Comparison of ENCODE assay signal across 8 mouse cellular contexts in the genomic region with DNA sequence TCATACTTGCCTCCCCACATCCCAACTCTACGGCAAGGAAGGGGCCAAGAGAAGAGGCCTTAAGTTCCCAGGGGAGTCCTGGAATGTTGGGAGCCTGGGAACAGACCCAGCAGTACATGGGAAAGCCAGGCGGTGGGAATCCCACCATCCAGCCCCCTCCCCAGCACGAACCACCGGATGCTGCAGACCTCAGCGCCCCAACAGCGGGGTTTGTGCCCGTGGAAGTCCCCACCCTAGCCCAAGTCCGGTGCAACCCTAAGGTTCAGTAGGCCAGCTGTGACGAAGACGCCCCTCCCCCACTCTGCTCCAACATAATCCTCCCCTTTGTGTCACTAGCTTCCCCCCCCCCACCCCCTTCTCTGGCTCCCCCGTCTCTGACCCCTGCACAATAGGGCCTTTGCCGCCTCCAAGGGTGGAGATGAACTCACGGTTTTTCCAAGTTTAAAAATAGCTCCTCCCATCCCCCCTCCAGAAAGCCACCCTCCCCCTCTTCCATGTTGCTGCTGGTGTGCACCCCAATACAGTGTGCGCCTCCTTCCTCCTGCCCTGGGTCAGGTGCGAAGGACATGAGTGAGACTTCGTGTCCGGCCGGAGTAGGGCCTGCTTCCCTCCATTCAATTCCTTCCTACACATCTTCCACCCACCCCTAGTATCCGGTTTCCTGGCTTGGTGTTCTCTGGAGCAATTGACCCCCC. TPM values are rescaled to one million over a fixed set of nuclear protein-coding genes. Genes with fewer than 3 reads are reported as not detected.
DNase-seq lines count a peak whose midpoint lies in the region; ATAC-seq and TF ChIP-seq lines count a peak whose summit lies in the region.

No protein-coding gene starts in this region.

- no peak for ATAC-seq in megakaryocyte, adult 5-6 weeks (ENCODE audit: poor library complexity, severe bottlenecking)
- peak; percentile 47; the same call in 1 of the 2 replicates for ATAC-seq in forebrain, embryonic 11.5 days (replicated peaks; ENCODE audit: low FRiP score)
- ATAC-seq in limb, embryonic 14.5 days (ENCODE audit: low FRiP score, low read depth): 0 out of 2 replicates have a peak, but pooled peaks have one; percentile 1

- peak overlapping the region; percentile 86 for H3K4me3 ChIP-seq in megakaryocyte, embryonic 14.5 days (replicated peaks)
- no peak overlapping the region; the same call in 1 of the 2 replicates for H3K4me3 ChIP-seq in forebrain, embryonic 11.5 days (ENCODE audit: low read depth, low read length)
- H3K4me3 ChIP-seq in hindbrain, embryonic 10.5 days: peak overlapping the region; percentile 57
- H3K4me3 ChIP-seq in limb, embryonic 14.5 days (replicated peaks; ENCODE audit: low read length): peak overlapping the region; percentile 34; the same call in 1 of the 2 replicates
- peak overlapping the region; percentile 14 for H3K4me3 ChIP-seq in myocyte

- peak overlapping the region; percentile 61 for H3K9ac ChIP-seq in forebrain, embryonic 11.5 days (ENCODE audit: low read length)
- H3K9ac ChIP-seq in limb, embryonic 14.5 days (ENCODE audit: low read depth, low read length, severe bottlenecking): peak overlapping the region; percentile 47

- H3K4me2 ChIP-seq in forebrain, embryonic 11.5 days (ENCODE audit: low read depth, low read length, severe bottlenecking): peak overlapping the region; percentile 72
- H3K4me2 ChIP-seq in limb, embryonic 14.5 days (replicated peaks; ENCODE audit: low read depth, low read length, severe bottlenecking): peak overlapping the region; percentile 85
- peak overlapping the region; percentile 94 for H3K4me2 ChIP-seq in myocyte (ENCODE audit: low read depth)

- no peaks in the 10 kb centered on the region for H3K79me2 ChIP-seq in myocyte (ENCODE audit: control insufficient read depth, insufficient read depth)

- TF ChIP-seq POLR2A in limb, embryonic 14.5 days (IDR thresholded peaks at IDR 0.05; ENCODE audit: borderline replicate concordance, extremely low read depth, insufficient read depth, insufficient read length): no peak
- no peak for TF ChIP-seq POLR2A in myocyte (IDR thresholded peaks at IDR 0.05; ENCODE audit: insufficient read length, low read depth)

- WGBS in forebrain, embryonic 11.5 days: 11% methylated on average over 19 of the region's 19 CpGs
- 7% methylated on average over 19 of the region's 19 CpGs for WGBS in hindbrain, embryonic 10.5 days
- 26% methylated on average over 18 of the region's 19 CpGs for WGBS in limb, embryonic 14.5 days

- H3K36me3 ChIP-seq in megakaryocyte, embryonic 14.5 days (replicated peaks; ENCODE audit: low read length): no peaks in the 10 kb centered on the region
- H3K36me3 ChIP-seq in forebrain, embryonic 11.5 days (ENCODE audit: control insufficient read depth, insufficient read depth, low read length): no peaks in the 10 kb centered on the region
- no peaks in the 10 kb centered on the region for H3K36me3 ChIP-seq in hindbrain, embryonic 10.5 days
- H3K36me3 ChIP-seq in limb, embryonic 14.5 days (ENCODE audit: control insufficient read depth, insufficient read depth, low read length): no peaks in the 10 kb centered on the region
- no peaks in the 10 kb centered on the region for H3K36me3 ChIP-seq in myocyte (ENCODE audit: control insufficient read depth, insufficient read depth)

- no peak overlapping the region for H3ac ChIP-seq in myocyte (ENCODE audit: control insufficient read depth, insufficient read length)

- peak overlapping the region; percentile 37; the same call in 1 of the 2 replicates for H3K27ac ChIP-seq in forebrain, embryonic 11.5 days (ENCODE audit: low read depth, low read length)
- H3K27ac ChIP-seq in hindbrain, embryonic 10.5 days: peak overlapping the region; percentile 87
- H3K27ac ChIP-seq in limb, embryonic 14.5 days (replicated peaks; ENCODE audit: low read depth, low read length): peak overlapping the region; percentile 76; the same call in 1 of the 2 replicates

- H3K9me3 ChIP-seq in megakaryocyte, embryonic 14.5 days: no peaks in the 10 kb centered on the region
- H3K9me3 ChIP-seq in forebrain, embryonic 11.5 days (ENCODE audit: control insufficient read depth, low read length): no peaks in the 10 kb centered on the region
- no peaks in the 10 kb centered on the region for H3K9me3 ChIP-seq in hindbrain, embryonic 10.5 days
- H3K9me3 ChIP-seq in limb, embryonic 14.5 days (ENCODE audit: control insufficient read depth, low read length): no peaks in the 10 kb centered on the region

- DNase-seq in forebrain, embryonic 11.5 days (ENCODE audit: low spot score): peak; percentile 80
- peak; percentile 79 for DNase-seq in hindbrain, embryonic 10.5 days (ENCODE audit: low spot score)
- peak; percentile 66 for DNase-seq in limb, embryonic 14.5 days (ENCODE audit: low spot score)
- DNase-seq in testis, postnatal 10 days (ENCODE audit: low spot score): no peak
- no peak for DNase-seq in yolk sac, embryonic 10.5 days (ENCODE audit: low spot score)

- peaks cover 77% of the 10 kb centered on the region for H3K27me3 ChIP-seq in megakaryocyte, embryonic 14.5 days (replicated peaks)
- H3K27me3 ChIP-seq in forebrain, embryonic 11.5 days (ENCODE audit: control insufficient read depth, insufficient read depth, low read length): peaks cover 19% of the 10 kb centered on the region
- peaks cover 67% of the 10 kb centered on the region for H3K27me3 ChIP-seq in hindbrain, embryonic 10.5 days (ENCODE audit: insufficient read depth, poor library complexity, severe bottlenecking)
- H3K27me3 ChIP-seq in limb, embryonic 14.5 days (ENCODE audit: control insufficient read depth, insufficient read depth, low read length): peaks cover 4% of the 10 kb centered on the region; the same call in 1 of the 2 replicates
- H3K27me3 ChIP-seq in myocyte (ENCODE audit: control insufficient read depth, insufficient read depth, insufficient read length): no peaks in the 10 kb centered on the region

- peaks cover 76% of the 10 kb centered on the region for H3K4me1 ChIP-seq in megakaryocyte, embryonic 14.5 days
- peaks cover 16% of the 10 kb centered on the region for H3K4me1 ChIP-seq in forebrain, embryonic 11.5 days (replicated peaks; ENCODE audit: control insufficient read depth, insufficient read depth, low read length)
- peaks cover 71% of the 10 kb centered on the region for H3K4me1 ChIP-seq in hindbrain, embryonic 10.5 days (replicated peaks)
- H3K4me1 ChIP-seq in limb, embryonic 14.5 days (ENCODE audit: control insufficient read depth, insufficient read depth, low read length): peaks cover 40% of the 10 kb centered on the region

RNA-seq across cellular contexts. Expression of a gene that starts 3.5 kb away (rescaled TPM):
- not detected in 2 replicates for polyA plus RNA-seq in megakaryocyte, embryonic 14.5 days (2012; ENCODE audit: insufficient read depth, low replicate concordance)
- 1.6 TPM in 2 replicates for total RNA-seq in megakaryocyte, adult 5-6 weeks (2015)
- total RNA-seq in megakaryocyte, adult 5-6 weeks (2017): 3.2 and 5.8 TPM in 2 replicates
- polyA plus RNA-seq in forebrain, embryonic 11.5 days (2014; fragmentation: Nextera tagmentation; extraction: Ambion mirVana): 12.9 and 14.8 TPM in 2 replicates
- 10.8 and 11.2 TPM in 2 replicates for polyA plus RNA-seq in hindbrain, embryonic 10.5 days (2016; fragmentation: Nextera tagmentation; extraction: Ambion mirVana)
- polyA plus RNA-seq in limb, embryonic 14.5 days (2012; rRNA removed): 82.8 and 101 TPM in 2 replicates
- polyA plus RNA-seq in limb, embryonic 14.5 days (2014; fragmentation: Nextera tagmentation; extraction: Ambion mirVana): 44.2 and 46.3 TPM in 2 replicates
- 2.1 TPM for polyA plus RNA-seq in myocyte (2012; fragmentation: generic; extraction: Trizol)

RNA-seq across cellular contexts. Expression of a gene that starts 17.4 kb away (rescaled TPM):
- 4.3 and 22.2 TPM in 2 replicates for polyA plus RNA-seq in megakaryocyte, embryonic 14.5 days (2012; ENCODE audit: insufficient read depth, low replicate concordance)
- total RNA-seq in megakaryocyte, adult 5-6 weeks (2015): 35.9 and 36.7 TPM in 2 replicates
- total RNA-seq in megakaryocyte, adult 5-6 weeks (2017): 16.3 and 20.9 TPM in 2 replicates
- 82.3 and 85.2 TPM in 2 replicates for polyA plus RNA-seq in forebrain, embryonic 11.5 days (2014; fragmentation: Nextera tagmentation; extraction: Ambion mirVana)
- 75.6 and 76.9 TPM in 2 replicates for polyA plus RNA-seq in hindbrain, embryonic 10.5 days (2016; fragmentation: Nextera tagmentation; extraction: Ambion mirVana)
- polyA plus RNA-seq in limb, embryonic 14.5 days (2012; rRNA removed): 56.1 and 80.2 TPM in 2 replicates
- 74.0 and 81.0 TPM in 2 replicates for polyA plus RNA-seq in limb, embryonic 14.5 days (2014; fragmentation: Nextera tagmentation; extraction: Ambion mirVana)
- polyA plus RNA-seq in myocyte (2012; fragmentation: generic; extraction: Trizol): 29.5 TPM

RNA-seq across cellular contexts. Expression of a gene that starts 17.4 kb away (rescaled TPM):
- polyA plus RNA-seq in megakaryocyte, embryonic 14.5 days (2012; ENCODE audit: insufficient read depth, low replicate concordance): not detected in 2 replicates
- total RNA-seq in megakaryocyte, adult 5-6 weeks (2015): not detected in 2 replicates
- total RNA-seq in megakaryocyte, adult 5-6 weeks (2017): not detected in 2 replicates
- 0.97 TPM in 1 of 2 replicates, not detected in the other for polyA plus RNA-seq in forebrain, embryonic 11.5 days (2014; fragmentation: Nextera tagmentation; extraction: Ambion mirVana)
- polyA plus RNA-seq in hindbrain, embryonic 10.5 days (2016; fragmentation: Nextera tagmentation; extraction: Ambion mirVana): 0.22 and 0.75 TPM in 2 replicates
- polyA plus RNA-seq in limb, embryonic 14.5 days (2012; rRNA removed): 0.41 and 0.49 TPM in 2 replicates
- polyA plus RNA-seq in limb, embryonic 14.5 days (2014; fragmentation: Nextera tagmentation; extraction: Ambion mirVana): 0.23 and 0.65 TPM in 2 replicates
- polyA plus RNA-seq in myocyte (2012; fragmentation: generic; extraction: Trizol): 0.02 TPM

RNA-seq across cellular contexts. Expression of a gene that starts 23.7 kb away (rescaled TPM):
- not detected in 2 replicates for polyA plus RNA-seq in megakaryocyte, embryonic 14.5 days (2012; ENCODE audit: insufficient read depth, low replicate concordance)
- 0.27 TPM in 1 of 2 replicates, not detected in the other for total RNA-seq in megakaryocyte, adult 5-6 weeks (2015)
- total RNA-seq in megakaryocyte, adult 5-6 weeks (2017): 0.40 TPM in 1 of 2 replicates, not detected in the other
- polyA plus RNA-seq in forebrain, embryonic 11.5 days (2014; fragmentation: Nextera tagmentation; extraction: Ambion mirVana): 0.47 and 0.79 TPM in 2 replicates
- 0.31 and 1.1 TPM in 2 replicates for polyA plus RNA-seq in hindbrain, embryonic 10.5 days (2016; fragmentation: Nextera tagmentation; extraction: Ambion mirVana)
- 10.0 and 12.7 TPM in 2 replicates for polyA plus RNA-seq in limb, embryonic 14.5 days (2012; rRNA removed)
- 6.9 and 7.5 TPM in 2 replicates for polyA plus RNA-seq in limb, embryonic 14.5 days (2014; fragmentation: Nextera tagmentation; extraction: Ambion mirVana)
- polyA plus RNA-seq in myocyte (2012; fragmentation: generic; extraction: Trizol): 0.61 TPM

RNA-seq across cellular contexts. Expression of a gene that starts 29.2 kb away (rescaled TPM):
- not detected in 2 replicates for polyA plus RNA-seq in megakaryocyte, embryonic 14.5 days (2012; ENCODE audit: insufficient read depth, low replicate concordance)
- total RNA-seq in megakaryocyte, adult 5-6 weeks (2015): not detected in 2 replicates
- total RNA-seq in megakaryocyte, adult 5-6 weeks (2017): 0.24 TPM in 1 of 2 replicates, not detected in the other
- polyA plus RNA-seq in forebrain, embryonic 11.5 days (2014; fragmentation: Nextera tagmentation; extraction: Ambion mirVana): 0.11 TPM in 1 of 2 replicates, not detected in the other
- 0.14 and 0.30 TPM in 2 replicates for polyA plus RNA-seq in hindbrain, embryonic 10.5 days (2016; fragmentation: Nextera tagmentation; extraction: Ambion mirVana)
- 0.08 and 0.29 TPM in 2 replicates for polyA plus RNA-seq in limb, embryonic 14.5 days (2012; rRNA removed)
- polyA plus RNA-seq in limb, embryonic 14.5 days (2014; fragmentation: Nextera tagmentation; extraction: Ambion mirVana): 0.18 and 0.37 TPM in 2 replicates
- polyA plus RNA-seq in myocyte (2012; fragmentation: generic; extraction: Trizol): 0.01 TPM

Comparison
In these comparisons a context has a peak if more than half of its experiments do, and no peak if none do; other contexts are left out.
1. DNase-seq: peak in forebrain, embryonic 11.5 days (single experiment), hindbrain, embryonic 10.5 days (single experiment) and limb, embryonic 14.5 days (single experiment); none in testis, postnatal 10 days (single experiment) and yolk sac, embryonic 10.5 days (single experiment).
2. H3K27ac ChIP-seq: peak in every context shown above with its lines; median percentile 87 in hindbrain, embryonic 10.5 days; 76 in limb, embryonic 14.5 days; 37 in forebrain, embryonic 11.5 days.
3. Peak in every context shown above with its lines, with median percentiles within 50 percentile points of each other: H3K4me2 ChIP-seq.